Mouse (Mus musculus) lung, postnatal 4 days (tissue): ENCODE results near the gene Ly6g6c.

Source experiments
- DNase-seq, 2 experiments: peaks; one replicate each; pipeline ENCODE4 v3.0.0; 2021

Ly6g6c gene

DNA sequence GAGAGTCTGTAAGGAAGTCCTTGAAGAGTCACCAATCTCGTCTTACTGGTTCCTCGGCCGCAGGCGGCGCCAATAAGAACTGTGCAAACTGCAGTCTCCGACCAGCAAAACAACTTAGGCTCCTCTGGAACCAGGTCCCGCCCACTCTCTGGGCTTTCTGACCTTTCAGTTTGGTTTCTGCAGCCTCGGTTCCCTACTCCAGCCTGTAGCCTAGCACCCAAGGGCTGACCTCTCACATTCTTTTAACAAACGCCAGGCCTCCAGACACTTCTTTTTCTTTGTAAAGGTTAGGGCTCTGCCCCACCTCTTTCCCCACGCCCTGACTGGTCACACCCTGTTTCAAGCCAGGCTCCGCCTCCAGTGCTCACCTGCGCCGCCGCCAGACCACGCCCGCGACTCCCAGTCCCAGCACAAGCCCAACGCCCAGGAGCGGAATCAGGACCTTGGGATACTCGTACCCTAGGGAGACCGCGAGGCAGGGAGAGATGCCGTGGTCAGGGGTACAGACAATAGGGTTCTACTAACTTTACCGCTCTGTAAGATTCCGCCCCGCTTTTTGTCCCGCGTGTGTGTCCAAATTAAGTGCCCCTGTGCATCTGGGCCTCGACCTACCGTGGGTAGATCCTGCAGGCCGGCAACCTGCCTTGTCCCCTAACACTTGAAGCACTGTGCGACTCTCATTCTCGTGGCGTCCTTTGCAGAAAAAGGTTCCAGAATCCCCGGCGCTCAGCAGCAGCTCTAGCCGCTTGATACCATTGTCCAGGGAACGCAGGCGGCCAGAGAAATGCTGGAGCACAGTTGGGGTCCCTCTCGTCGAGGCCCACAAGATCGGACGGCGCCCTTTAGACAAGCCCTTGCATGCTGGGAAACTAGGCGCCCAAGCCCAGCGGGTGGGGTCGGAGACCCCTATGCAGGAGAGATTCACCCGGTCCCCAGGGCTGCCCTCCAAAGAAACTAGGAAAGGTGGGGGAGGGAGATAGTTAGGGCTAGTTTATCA, at the start of gene Ly6g6c:
Gene Ly6g6c, plus strand, starts transcription at position 438 of the 997 bp plus-strand sequence.
- peak; percentile 81 to 89 for DNase-seq

DNA sequence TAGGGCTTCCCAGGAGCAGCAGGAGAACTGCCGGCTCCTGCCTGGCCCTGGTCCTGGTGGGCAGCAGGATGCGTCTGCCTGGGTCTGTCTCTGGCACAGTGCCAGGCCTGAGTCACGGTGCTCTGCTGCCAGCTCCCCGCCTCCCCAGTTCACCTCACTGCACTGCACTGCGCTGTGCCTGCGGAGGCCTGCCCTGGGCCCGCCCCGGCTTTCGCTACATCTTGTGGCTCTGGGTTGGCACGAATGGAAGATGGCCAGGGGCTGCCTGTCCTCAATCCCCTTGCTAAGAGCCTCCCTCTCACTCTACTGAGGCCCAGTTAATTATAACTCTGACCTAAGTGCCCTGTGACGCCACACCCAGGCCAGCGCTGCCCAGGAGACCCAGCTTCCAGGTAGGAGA, 48.8 kb upstream of the Ly6g6c start, which contains the start of gene Vwa7:
Gene Vwa7, plus strand, starts transcription at position 204 of the 400 bp plus-strand sequence.
- peak; percentile 41 to 57 for DNase-seq

DNA sequence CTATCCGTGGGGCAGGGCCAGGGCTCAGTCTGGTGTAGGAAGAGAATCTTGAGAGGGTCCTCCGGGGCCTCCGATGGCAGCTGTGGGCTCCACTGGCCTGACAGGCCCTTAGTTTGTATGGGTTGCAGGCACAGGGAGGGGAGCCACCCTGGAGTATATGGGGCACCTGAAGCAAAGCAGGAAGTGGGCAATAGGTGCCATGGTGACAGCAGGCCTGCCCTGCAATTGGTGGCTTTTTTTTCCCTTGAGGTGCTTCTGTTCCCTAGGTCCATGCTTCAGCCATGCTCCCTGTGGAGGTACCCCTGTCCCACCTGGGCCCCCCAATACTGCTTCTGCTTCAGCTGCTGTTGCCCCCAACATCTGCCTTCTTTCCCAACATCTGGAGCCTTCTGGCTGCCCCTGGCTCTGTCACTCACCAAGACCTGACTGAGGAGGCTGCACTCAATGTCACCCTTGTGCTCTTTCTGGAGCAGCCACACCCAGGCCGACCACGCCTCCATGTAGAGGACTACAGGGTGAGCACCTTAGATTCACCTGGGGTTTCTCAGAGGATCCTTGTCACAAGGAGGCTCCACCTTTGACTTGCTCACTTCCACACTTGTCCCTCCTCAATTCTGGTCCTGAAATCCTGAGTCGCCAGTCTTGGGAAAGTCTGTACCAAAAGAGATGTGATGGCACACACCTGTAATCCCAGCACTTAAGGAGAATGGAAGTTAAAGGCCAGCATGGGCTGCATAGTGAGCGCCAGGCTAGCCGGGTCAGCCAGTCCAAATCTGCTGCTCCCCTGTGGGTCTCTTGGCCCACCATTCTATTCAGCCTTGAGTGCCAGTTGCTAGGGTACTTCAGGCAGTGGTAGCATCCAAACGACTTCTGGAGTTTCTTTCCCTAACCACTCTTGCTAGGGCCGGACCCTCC, 48.1 kb upstream of the Ly6g6c start:
- no peak for DNase-seq

DNA sequence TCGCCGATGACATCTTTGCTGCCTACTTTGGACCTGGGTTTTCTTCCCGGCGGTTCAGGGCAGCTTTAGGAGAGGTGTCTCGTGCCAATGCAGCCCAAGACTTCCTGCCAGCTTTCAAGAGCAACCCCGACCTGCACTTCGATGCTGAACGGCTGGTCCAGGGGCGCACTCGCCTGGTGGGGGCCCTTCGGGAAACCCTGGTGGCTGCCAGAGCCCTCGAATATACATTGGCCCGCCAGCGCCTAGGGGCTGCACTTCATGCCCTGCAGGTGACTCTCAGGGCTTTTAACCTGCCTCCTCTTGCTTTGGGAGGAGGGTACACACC, 47.5 kb upstream of the Ly6g6c start:
- DNase-seq = no peak

DNA sequence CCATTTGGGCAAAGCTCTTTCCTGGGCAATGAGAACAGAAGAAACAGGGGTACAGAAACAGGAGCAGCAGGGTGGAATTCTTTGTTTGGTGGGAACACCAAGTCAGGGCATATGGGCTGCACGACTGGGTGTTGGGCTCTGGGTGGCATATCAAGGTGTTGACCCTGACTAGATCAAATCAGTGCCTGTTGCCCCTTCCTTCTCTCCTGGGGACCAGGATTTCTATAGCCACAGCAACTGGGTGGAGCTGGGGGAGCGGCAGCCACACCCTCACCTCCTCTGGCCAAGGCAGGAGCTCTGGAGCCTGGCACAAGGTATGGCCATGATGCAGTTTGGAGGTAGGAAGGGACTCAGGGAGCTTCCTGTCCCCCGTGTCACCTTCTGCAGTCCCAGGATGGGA, 47.0 kb upstream of the Ly6g6c start:
- DNase-seq = no peak

DNA sequence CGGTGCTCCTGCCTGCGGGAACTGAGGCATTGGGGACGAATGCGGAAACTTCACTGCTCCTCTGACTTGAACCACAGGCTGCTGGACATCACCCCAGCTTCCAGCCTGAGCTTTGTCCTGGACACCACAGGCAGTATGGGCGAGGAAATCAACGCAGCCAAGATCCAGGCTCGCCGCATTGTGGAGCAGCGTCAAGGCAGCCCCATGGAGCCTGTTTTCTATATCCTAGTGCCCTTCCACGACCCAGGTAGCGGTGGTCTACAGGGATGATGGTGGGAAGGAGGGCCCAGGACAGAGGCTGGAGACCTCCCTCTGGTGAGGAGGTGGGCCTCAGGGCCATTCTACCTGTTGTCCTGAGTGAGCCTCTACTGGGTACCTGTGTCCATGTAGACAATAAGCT, 45.3 kb upstream of the Ly6g6c start:
- no peak for DNase-seq

DNA sequence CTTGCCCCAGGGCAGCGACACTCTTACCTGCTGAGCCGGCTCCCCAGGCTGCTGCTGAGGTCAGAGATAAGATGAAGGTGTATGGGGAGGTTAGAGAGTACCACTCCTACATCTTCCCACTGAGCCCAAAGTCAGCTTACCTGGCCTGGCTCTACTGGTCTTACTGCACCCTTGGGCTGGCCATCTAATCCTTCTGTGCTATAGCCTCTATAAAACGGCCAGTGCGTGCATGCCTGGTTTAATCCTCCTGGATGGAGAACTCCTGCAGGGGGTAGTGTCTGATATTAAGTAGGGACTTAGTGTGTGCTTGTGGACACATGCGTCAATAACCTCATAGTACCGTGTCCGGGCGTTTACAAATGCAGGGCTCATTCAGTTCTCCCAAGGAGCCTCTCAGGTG, 44.6 kb upstream of the Ly6g6c start:
- DNase-seq = no peak

DNA sequence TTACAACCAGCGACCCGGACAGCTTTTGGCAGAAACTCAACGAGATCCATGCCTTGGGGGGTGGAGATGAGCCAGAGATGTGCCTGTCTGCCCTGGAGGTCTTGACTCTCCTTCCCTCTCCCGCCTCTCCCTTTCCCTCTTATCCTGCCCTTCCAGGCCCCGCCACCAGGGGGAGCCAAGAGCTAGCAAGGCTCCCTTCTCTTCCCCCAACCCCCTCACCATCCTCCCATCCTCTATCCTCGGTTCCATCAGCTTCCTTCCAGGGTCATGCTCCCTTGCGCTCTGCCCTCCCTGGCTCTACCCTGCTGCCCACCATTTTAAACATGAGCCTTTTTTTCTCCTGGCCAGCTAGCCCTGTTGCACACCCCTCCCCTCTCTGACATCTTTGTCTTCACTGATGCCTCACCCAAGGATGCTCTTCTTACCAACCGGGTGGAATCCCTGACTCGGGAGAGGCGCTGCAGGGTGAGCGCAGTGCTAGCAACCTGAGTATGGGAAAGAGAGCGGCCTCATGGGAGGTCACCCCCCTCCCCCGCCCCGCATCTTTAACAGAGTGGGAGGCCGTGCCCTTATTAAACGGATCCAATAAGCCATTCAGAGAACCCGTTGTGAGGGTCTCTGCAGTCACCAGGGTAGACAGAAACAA, 43.9 kb upstream of the Ly6g6c start:
- peak; percentile 85 to 92 for DNase-seq

DNA sequence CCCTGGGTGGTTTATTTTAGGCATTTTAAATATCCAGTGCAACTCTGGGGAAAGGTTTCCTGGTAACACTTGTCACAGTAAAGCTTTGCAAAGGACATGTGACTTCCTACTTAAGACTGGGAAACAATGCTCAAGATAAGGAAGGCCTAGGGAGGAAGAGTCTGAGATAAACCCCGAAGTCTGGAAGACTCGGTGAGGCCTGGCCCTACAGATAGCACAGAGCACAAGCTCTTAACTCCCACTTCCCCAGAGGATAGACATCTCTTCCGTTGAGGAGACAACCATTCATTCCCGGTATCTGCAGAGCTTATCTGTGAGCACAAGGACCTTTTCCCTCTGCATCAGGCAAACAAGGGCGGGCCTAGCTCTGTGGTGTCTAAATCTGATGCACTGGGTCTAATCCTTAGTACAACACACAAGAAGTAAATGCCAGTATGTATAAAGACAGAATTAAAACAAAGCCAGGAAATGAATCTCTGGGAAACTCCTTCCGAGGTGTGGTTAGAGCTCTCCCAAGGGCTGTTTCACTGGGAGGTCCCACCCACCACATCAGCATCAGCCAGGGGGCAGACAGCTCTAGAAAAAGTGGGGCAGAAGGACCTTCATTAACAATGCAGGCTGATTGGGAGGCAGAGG, 43.2 kb upstream of the Ly6g6c start:
- DNase-seq = peak; percentile 54 to 72

DNA sequence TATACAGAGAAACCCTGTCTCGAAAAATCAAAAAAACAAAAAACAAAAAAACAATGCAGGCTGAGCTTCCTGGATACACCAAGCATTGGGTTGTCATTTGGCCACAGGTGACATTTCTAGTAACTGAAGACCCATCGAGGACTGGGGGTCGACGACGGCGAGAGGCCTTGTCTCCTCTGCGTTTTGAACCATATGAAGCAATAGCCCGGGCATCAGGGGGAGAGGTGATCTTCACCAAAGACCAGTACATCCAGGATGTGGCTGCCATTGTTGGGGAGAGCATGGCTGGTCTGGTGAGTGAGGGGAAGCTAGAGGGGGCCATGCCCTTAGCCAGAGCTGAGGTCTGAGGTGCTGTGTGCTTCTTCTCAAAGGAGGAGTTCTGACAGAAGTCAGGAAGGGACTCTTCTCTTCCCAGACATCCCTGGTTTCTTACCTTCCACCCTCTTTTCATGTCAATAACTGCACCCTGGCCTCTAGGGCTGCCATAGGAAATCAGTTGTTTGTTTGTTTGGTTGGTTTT, 42.6 kb upstream of the Ly6g6c start:
- DNase-seq = no peak

DNA sequence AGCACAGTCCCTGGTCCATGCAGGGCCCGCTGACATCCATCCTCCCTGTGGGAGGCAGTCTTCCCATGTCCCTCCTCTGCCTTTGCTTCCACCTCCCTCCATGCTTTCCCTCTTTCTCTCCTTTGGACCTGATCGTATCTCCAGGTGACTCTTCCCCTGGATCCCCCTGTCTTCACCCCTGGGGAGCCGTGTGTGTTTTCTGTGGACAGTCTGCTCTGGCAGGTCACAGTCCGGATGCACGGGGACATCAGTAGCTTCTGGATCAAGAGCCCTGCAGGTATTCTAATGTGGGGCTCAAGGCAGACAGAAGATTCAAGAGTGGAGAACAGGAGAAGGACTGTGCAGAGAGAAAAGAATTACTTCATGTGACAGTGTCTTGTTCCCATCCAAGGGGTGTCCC, 42.0 kb upstream of the Ly6g6c start:
- DNase-seq = no peak

DNA sequence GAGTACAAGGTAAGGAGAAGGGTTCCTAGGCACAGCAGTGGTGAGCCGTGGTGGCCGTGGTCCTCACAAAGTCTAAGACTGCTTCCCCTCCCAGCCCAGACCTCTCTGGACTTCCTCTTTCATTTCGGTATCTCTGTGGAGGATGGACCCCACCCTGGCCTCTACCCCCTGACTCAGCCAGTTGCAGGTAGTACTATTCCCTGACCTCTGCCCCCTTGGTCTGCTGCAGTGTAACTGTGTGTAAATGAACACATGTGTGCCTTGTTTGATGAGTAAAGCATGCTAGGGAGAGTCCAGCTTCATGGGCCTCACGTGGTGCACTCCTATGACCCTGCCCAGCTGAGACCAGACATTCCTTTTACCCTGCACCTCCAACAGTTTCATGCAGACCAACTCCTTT, 41.4 kb upstream of the Ly6g6c start:
- peak in 1 of 2 experiments; percentile 23 for DNase-seq

DNA sequence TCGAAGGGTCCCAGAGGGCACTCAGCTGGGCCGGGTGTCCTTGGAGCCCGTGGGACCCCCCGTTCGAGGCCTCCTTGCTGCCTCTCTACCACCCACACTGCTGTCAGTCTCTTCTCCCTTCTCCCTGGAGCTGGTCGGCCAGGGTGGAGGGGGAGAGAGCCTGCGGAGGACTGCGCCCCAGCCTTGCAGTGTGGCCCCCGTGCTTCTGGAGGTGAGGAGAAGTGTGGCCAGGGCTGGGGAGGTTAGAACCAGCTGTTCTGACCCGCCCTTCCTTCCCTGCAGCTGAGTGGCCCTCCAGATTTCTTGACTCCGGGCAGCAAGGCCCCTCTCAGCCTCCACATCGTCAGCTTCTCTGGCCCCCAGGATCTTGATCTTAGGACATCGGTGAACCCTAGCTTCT, 40.9 kb upstream of the Ly6g6c start:
- DNase-seq = peak in 1 of 2 experiments; percentile 18

DNA sequence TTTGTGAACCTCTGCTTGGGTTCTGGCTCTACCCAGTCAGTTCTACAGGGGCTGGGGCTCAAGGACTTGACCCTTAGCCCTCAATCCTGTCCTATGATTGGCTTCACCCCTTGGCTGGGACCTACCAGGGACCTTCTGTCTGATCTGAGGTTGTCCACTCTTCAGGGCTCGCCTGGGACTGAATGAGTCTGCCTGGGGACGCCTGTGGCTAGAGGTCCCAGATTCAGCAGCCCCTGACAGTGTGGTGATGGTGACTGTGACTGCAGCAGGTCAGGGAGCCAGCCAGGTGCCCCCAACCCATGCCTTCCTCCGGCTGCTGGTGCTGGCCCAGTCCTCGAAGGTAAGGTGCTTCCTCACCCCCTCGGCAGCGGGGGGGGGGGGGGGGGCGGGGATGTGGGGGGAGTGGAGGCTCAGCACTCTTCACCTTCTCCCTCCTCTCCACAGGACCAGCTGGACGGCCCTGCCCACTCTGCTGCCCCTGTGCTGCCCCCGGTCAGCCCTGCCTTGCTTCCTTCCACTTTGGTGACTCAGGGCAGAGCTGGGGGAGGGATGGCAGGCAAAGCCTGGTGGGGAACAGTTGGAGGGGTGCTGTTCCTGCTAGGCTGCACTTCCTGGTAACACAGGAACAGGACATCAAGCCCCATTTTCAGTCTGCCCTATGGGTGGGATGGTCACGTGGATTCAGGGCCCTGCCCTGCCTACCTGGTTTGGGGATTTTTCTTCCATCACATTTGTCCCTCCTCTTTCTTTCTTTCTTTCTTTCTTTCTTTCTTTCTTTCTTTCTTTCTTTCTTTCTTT, 40.3 kb upstream of the Ly6g6c start:
- DNase-seq = peak; percentile 49 to 58

DNA sequence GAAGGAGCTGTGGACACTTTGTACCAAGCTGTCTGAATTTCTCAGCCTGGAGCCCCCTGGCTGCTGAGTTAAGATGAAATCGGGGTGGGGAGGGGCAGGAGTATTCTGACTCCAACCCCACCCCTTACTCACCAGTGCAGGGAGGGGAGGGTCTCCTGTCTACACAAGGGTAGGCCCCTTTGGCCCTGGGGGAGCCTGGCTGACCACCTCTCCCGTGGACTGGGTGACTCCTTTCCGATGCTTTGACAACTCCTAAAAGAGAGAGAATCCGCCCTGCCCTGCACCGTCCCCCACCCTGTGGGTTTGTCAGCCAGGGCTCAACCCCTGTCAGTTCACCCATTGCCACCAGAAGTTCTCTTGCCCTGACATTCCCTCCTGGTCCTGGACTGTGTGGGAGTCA, 39.0 kb upstream of the Ly6g6c start:
- DNase-seq = peak in 1 of 2 experiments; percentile 17

DNA sequence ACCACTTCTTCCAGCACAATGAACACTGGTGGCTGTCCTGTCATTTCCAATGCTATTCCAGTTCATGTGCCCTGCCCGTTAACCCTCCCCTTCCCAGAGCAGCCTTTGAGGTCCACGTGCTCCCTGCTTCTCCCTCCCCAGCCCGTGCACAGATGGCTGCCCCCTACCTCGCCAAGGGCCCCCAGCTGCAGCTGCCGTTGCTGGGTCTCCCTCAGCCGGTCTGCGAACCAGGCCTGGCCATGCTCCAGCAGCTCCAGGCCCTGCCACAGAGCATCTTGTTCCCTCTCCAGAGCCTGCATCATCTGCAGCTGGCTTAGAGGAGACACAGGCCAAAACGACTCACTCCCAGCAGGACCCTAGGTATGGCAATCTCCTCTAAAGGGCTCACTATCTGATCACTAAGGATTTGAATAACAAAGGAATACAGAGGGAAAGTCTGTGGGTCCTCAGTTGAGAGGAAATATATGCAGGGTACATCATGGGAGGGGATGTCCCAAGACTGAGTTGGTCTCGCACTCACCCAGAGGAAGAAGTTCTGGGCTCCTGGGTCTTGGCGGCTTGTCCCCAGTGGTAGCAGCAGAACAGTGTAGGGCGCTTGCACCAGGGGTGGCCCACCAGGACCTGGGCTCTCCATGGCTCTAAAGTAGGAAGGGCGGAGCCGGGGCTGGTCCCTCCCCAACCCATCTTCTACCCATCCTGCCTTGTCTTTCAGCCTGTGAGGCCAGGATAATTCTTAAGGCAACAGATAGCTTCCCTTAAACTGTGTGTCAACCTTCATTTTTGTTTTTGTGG, 37.7 kb upstream of the Ly6g6c start, which contains the start of gene Sapcd1:
Gene Sapcd1, minus strand, starts transcription at position 740 of the 792 bp plus-strand sequence.
- DNase-seq = peak in 1 of 2 experiments; percentile 52

DNA sequence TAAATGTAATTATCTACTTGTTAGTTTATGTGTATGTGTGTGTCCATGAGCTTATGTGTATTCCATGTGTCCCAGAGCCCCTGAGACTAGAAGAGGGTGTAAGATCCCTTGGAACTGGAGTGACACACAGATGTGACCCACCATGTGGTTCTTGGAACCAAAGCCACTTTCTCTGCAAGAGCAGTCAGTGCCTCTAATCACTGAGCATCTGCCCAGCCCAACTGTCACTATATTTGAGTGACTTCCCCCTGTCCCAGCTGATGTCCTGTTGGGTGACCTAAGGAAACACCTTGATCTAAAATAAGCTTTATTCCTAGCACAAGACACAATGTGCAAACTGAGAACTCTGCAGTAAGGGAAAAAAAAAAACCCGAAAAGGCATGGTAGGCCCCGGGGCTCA, 36.9 kb upstream of the Ly6g6c start:
- DNase-seq = no peak

DNA sequence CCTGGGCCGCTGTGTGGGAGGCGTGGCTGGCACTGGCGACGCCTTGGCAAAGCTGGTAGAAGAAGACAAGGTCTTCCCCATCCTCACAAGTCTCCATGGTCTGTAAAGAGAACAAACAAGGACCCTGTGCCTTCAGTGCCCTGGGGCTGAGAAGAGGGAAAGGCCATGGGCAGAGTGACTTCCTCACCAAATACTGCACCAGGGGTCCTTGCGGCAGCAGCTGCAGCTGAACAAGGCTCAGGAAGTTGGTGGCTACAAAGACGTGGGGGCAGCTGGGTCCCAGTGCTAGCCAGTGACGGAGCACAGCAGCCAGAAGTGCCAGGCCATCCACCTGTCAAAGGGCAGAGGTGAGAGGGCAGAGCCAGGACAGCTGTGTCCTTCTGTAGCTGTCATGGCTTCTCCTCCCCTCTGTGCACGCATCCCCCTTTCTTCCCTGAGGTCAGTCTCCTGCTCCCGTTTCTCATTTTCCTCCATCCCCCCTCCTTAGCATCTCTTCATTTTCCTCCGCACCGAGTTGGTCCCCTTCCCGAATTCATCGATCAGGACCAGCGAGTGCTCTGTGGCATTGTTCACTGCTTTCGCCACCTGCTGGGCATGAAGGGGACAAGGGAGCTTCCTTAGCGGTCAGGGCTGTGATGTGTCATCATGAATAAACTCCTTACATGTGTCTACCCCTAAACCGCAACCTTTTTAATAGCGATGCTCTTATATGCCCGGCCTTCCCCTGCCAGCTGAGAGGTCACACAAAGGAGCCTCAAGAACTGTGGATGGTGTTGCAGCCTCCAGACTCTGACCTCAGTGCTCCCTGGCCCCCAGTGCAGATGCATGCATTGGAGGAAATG, 35.3 kb upstream of the Ly6g6c start:
- DNase-seq = peak; percentile 28 to 36

DNA sequence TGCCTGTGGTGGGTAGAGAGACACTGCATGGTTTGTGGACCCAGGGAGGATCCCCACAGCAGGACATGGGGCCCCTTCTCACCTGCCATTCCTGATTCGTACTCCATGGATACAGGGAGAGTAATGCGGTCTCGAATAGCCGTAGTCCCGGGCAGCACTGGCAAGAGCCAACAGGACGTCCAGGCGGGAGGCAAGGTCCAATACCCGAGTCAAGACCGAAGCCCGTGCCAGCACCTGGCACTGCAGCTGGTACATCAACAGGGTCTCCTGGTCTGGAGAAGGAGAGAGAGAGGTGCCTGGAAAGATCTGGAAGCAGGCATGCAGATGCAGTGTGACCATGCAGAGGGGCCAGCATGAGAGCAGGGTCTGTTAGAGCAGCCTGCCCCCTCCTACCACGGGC, 33.9 kb upstream of the Ly6g6c start:
- DNase-seq = no peak
